Mouse (Mus musculus): ENCODE measurements around the gene Sdad1. TPM values are rescaled to one million over a fixed set of nuclear protein-coding genes. Genes with fewer than 3 reads are reported as not detected.
A peak's percentile ranks its signal among the peaks of the same experiment; 100 is the strongest.

The Sdad1 gene
- total RNA-seq, 2 experiments from 2014 or later = 21.2 to 21.8 TPM

- intact Hi-C loops (cut with DNase I) = no loop called here
- TF ChIP-seq CTCF (IDR thresholded peaks at IDR 0.05) = no peak
- no peak for DNase-seq (ENCODE audit: extremely low spot score in 1 of 2, low spot score in 2 of 2)
These were observed 54.1 kb downstream of the Sdad1 start, which contains the start of gene Ppef2 for GRCm38 (mm10) chr5:92256218-92256617. Gene Ppef2 (minus strand): TSS chr5:92256278.

GRCm38 (mm10) chr5:92254476-92254875 lies 55.8 kb downstream of the Sdad1 start:
- H3K27ac ChIP-seq = no peak overlapping the region
- intact Hi-C loops (cut with DNase I) = no loop called here
- DNase-seq (ENCODE audit: extremely low spot score in 1 of 2, low spot score in 2 of 2) = no peak
- H3K4me3 ChIP-seq = no peak overlapping the region
- TF ChIP-seq CTCF (IDR thresholded peaks at IDR 0.05) = no peak

More at GRCm38 (mm10) chr5:92256218-92256617, 54.1 kb downstream of the Sdad1 start, which contains the start of gene Ppef2:
- Histone ChIP-seq H3K27ac (no peak within 1 kb of the TSS), H3K4me3 (no peak within 1 kb of the TSS)

- peak; percentile 54 for TF ChIP-seq CTCF (IDR thresholded peaks at IDR 0.05)
- no peak overlapping the region for H3K27ac ChIP-seq
- H3K4me3 ChIP-seq = no peak overlapping the region
- intact Hi-C loops (cut with DNase I) = no loop called here
- DNase-seq (ENCODE audit: extremely low spot score in 1 of 2, low spot score in 2 of 2) = no peak
These were observed 57.4 kb downstream of the Sdad1 start for GRCm38 (mm10) chr5:92252797-92253343.

GRCm38 (mm10) chr5:92252031-92252430 lies 58.2 kb downstream of the Sdad1 start:
- intact Hi-C loops (cut with DNase I) = no loop called here
- no peak for DNase-seq (ENCODE audit: extremely low spot score in 1 of 2, low spot score in 2 of 2)
- Histone ChIP-seq H3K4me3 (no peak overlapping the region), H3K27ac (no peak overlapping the region)
- no peak; the same call in 1 of the 2 replicates for TF ChIP-seq CTCF (IDR thresholded peaks at IDR 0.05)

- Histone ChIP-seq H3K4me3 (no peak overlapping the region), H3K27ac (no peak overlapping the region)
- no peak for DNase-seq (ENCODE audit: extremely low spot score in 1 of 2, low spot score in 2 of 2)
- intact Hi-C loops (cut with DNase I) = no loop called here
- no peak for TF ChIP-seq CTCF (IDR thresholded peaks at IDR 0.05)
These were observed 61.7 kb downstream of the Sdad1 start for GRCm38 (mm10) chr5:92248614-92249013.

- no peak for TF ChIP-seq CTCF (IDR thresholded peaks at IDR 0.05)
- no peak for DNase-seq (ENCODE audit: extremely low spot score in 1 of 2, low spot score in 2 of 2)
- Histone ChIP-seq H3K4me3 (no peak overlapping the region), H3K27ac (no peak overlapping the region)
- intact Hi-C loops (cut with DNase I) = no loop called here
These were observed 64.8 kb downstream of the Sdad1 start for GRCm38 (mm10) chr5:92245483-92245882.

- no peak for TF ChIP-seq CTCF (IDR thresholded peaks at IDR 0.05)
These were observed 65.4 kb downstream of the Sdad1 start for GRCm38 (mm10) chr5:92244900-92245299.

GRCm38 (mm10) chr5:92240769-92241168 lies 69.5 kb downstream of the Sdad1 start:
- intact Hi-C loops (cut with DNase I) = no loop called here
- TF ChIP-seq CTCF (IDR thresholded peaks at IDR 0.05) = no peak
- Histone ChIP-seq H3K27ac (no peak overlapping the region), H3K4me3 (no peak overlapping the region)
- DNase-seq (ENCODE audit: extremely low spot score in 1 of 2, low spot score in 2 of 2) = no peak

More at GRCm38 (mm10) chr5:92244900-92245299, 65.4 kb downstream of the Sdad1 start:
- no peak overlapping the region for H3K4me3 ChIP-seq
- no peak for DNase-seq (ENCODE audit: extremely low spot score in 1 of 2, low spot score in 2 of 2)
- intact Hi-C loops (cut with DNase I) = no loop called here
- no peak overlapping the region for H3K27ac ChIP-seq

GRCm38 (mm10) chr5:92239333-92240232 lies 70.7 kb downstream of the Sdad1 start:
- Histone ChIP-seq H3K27ac (no peak overlapping the region), H3K4me3 (no peak overlapping the region)
- peak; percentile 78 for TF ChIP-seq CTCF (IDR thresholded peaks at IDR 0.05)
- intact Hi-C loops (cut with DNase I) = loop anchor here (2.0 kb wide), 1 partner anchor 45 kb away; no protein-coding TSS in a partner anchor
- DNase-seq (ENCODE audit: extremely low spot score in 1 of 2, low spot score in 2 of 2) = peak; percentile 73 to 77

GRCm38 (mm10) chr5:92234939-92235557 lies 75.2 kb downstream of the Sdad1 start:
- TF ChIP-seq CTCF (IDR thresholded peaks at IDR 0.05) = no peak
- Histone ChIP-seq H3K27ac (no peak overlapping the region), H3K4me3 (no peak overlapping the region)
- intact Hi-C loops (cut with DNase I) = no loop called here
- no peak for DNase-seq (ENCODE audit: extremely low spot score in 1 of 2, low spot score in 2 of 2)

Other genes with a start within 250 kb of the Sdad1 start
- gene G3bp2, start 226.8 kb downstream of the Sdad1 start, total RNA-seq (2021) = 100 to 1,000 TPM; 228 to 236 TPM
- 10 to 100 TPM; 79.1 to 84.0 TPM for gene Uso1, start 172.5 kb downstream of the Sdad1 start, total RNA-seq (2021)
- gene U90926, start 95.1 kb downstream of the Sdad1 start, total RNA-seq (2021) = not detected
- gene Ppef2, start 54.2 kb downstream of the Sdad1 start, total RNA-seq (2021) = under 1 TPM; 0.54 to 0.75 TPM
- 10 to 100 TPM; 38.6 to 40.1 TPM for gene Naaa, start 32.3 kb downstream of the Sdad1 start, total RNA-seq (2021)
- not detected for gene Cxcl9, start 17.6 kb upstream of the Sdad1 start, total RNA-seq (2021)
- gene Art3, start 21.3 kb upstream of the Sdad1 start, total RNA-seq (2021) = 1 to 10 TPM; 3.8 to 7.5 TPM
- gene Cxcl10, start 38.4 kb upstream of the Sdad1 start, total RNA-seq (2021) = not detected
- 10 to 100 TPM; 23.7 to 31.3 TPM for gene Nup54, start 124.7 kb upstream of the Sdad1 start, total RNA-seq (2021)
- gene Scarb2, start 196.4 kb upstream of the Sdad1 start, total RNA-seq (2021) = 10 to 100 TPM; 82.6 to 91.9 TPM
- not detected for gene Fam47e, start 244.6 kb upstream of the Sdad1 start, total RNA-seq (2021)